Mouse (Mus musculus) gastrocnemius, adult 8-10 months (tissue): ENCODE measurements around the gene Ppp2r5c. TPM values are rescaled to one million over a fixed set of nuclear protein-coding genes. Genes with fewer than 3 reads are reported as not detected.

Experiments used
- DNase-seq, 2 experiments: peaks; one replicate each; pipeline ENCODE4 v3.0.0; 2022; ENCODE audit warnings: low spot score in 2 of 2
- total RNA-seq, 4 experiments: library from RNA; stranded (reverse); gene quantifications; 2 replicates each; pipeline ENCODE4 v1.2.4; 2022

Gene Ppp2r5c
- total RNA-seq, 4 experiments from 2014 or later, result 64.1 to 73.9 (median 67.9) TPM

DNA sequence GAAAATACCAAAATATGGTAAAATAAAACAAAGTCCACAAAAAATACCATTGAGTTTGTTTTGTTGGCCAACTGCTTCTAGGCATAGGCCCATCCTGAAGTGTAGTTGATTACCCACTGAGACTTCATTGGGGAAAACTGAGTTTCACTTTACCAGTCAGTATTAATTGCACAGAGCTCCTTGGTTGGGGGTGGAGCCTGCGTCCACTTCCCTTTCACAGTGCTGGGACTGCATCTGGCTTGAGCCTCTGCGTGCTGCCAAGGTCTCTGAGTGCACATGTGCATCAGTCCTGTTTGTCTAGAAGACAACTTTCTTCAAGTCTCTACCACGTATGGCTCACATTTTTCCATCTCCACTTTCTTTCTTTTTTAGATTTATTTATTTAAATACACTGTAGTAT, 159.2 kb downstream of the Ppp2r5c start:
- no peak for DNase-seq

DNA sequence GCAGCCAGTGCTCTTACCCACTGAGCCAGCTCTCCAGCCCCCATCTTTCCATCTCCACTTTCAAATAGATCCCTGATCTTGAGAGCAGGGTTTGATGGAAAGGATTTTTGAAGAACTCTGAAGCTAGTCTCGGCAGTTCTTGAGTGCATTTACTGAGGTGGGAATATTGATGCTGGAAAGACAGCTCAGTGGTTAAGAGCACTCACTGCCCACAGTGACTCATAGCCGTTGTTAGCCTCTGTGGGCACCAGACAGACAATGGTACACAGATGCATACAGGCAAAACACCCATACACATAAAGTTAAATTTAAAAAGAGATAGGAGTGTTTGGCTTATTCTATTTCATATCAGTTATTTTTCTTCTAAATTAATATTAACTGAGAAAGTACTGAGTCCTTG, 159.8 kb downstream of the Ppp2r5c start:
- no peak for DNase-seq

- peak; percentile 50 to 54 for DNase-seq
Measured at GRCm38 (mm10) chr12:110608460-110609152, 161.7 kb downstream of the Ppp2r5c start.

- DNase-seq, result no peak
Measured at GRCm38 (mm10) chr12:110609153-110609497, 162.2 kb downstream of the Ppp2r5c start.

GRCm38 (mm10) chr12:110610713-110611112, 163.8 kb downstream of the Ppp2r5c start:
- DNase-seq, result no peak

DNA sequence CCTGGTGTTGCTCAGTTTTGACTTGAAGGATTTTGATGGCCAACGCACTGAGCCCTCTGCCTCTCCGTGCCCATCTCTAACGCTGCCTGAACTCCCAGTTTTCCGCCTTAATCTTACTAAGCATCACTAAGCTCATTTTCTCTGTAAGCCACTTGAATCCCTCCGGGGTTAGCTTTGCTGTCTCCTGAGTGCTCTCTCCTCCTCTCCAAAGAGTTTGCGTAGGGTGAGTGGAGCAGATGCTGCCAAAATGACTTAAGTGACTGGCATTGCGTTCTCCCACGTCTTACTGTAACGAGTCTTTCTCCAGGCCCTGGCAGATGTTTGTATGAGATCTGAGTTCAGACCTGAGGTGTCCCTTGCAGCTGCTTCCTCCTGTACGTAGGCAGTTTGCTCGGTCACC, 183.1 kb downstream of the Ppp2r5c start:
- DNase-seq, result no peak

Other genes starting within 250 kb of the Ppp2r5c start
- gene Dio3, start 168.1 kb upstream of the Ppp2r5c start, total RNA-seq, result under 1 TPM in 2 of 4 experiments, not detected in 2; 0.24 to 0.36 TPM
- 10 to 100 TPM; 68.4 to 93.0 (median 74.2) TPM for gene Dync1h1, start 154.3 kb downstream of the Ppp2r5c start, total RNA-seq
- under 1 TPM in 1 of 4 experiments, not detected in 3; 0.80 TPM for gene 1700001K19Rik, start 235.5 kb downstream of the Ppp2r5c start, total RNA-seq